Mouse (Mus musculus): ENCODE measurements around the gene Gan.

The Gan gene

DNA sequence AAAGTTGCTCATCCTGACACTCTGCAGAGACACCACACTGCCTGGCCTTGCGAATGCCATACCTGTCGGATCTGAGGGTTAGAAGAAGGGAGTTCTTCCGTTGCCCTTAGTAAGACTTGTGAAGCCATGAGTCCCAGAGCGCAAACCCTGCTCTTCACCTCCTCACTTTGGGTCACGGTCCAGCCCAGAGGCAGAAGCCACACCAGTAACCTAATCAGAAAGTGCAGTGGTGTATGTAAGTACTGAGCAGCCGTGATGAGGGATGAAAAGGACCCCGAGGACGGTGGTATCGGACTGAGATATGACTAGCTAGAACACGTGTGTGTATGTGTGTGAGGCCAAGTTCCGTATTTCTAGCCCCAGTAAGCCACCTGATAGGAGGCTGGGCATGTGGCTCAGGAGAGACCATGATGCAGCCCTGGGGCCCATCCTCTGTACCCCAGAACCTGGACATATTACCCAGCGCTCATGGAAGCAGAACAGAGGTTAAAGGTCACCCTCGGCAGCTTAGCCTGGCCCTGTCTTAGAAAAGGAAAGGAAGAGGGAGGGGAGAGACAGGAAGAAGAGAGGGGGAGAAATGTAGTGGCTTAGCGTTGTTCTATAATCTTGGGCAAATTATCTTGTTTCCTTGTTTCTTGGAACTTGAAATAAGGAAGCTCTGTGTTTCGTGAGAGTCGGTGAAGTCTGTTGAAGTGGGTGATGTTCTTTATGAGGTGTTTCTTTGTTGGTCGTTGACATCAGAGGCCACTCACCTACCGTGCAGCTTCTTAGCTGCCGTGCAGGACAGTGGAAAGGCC lies 43.5 kb downstream of the Gan start:
- peak; percentile 52 for DNase-seq

DNA sequence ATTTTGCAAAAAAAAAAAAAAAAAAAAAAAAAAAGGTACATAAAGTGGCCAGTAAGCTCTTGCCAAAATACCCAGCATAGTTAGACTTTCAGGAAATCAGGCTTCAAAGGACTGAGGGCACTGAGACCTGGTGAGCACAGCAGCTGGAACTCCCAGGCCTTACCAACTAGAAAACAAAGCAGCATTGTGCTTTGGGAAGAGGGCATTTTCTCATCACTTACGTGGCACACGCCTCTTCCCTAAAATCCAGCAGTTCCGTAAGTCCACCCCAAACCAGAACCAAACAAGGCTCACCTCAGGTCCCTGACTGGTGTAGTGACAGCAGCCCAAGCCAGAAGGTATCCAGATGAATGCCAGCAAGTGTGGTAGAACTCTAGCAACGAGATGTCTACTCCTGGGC lies 45.1 kb downstream of the Gan start:
- DNase-seq, result no peak

DNA sequence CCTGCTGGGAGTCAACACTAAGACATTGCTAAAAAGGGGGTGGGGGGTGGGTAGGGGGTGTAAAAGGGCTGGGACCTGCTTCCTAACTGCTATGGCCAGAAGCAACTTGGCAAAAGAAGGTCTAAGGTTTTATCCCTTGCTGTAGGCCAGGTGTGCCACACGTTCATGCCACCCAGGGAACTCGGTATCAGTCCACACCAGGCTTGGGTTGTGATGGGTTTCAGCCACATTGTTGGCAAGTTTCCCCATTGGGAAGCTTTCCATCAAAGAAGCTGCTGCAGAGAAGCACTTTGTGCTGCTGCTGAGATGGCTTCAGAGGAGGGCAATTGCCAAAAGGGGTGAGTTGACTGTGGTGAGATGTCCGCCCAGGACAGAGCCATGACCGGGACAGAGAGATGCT lies 47.9 kb downstream of the Gan start:
- DNase-seq, result no peak

DNA sequence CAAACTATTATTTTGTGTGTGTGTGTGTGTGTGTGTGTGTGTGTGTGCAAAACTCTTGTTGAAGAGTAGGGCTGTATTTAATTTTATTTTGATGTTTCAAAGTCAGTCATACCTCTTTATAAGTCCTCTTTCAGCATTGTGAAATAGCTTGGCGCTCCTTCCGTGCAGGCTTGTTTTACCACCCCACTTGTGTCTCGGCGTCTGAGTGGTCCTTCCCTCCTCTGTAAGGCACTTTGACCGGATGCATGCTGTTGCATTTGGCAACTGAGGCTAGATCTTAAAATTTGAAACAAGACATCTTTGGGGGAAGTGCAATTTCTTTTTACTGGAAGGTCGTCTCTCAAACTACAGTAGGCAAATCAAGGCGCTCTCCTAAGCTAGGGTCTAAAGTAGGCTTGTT lies 48.7 kb downstream of the Gan start:
- DNase-seq, result no peak

DNA sequence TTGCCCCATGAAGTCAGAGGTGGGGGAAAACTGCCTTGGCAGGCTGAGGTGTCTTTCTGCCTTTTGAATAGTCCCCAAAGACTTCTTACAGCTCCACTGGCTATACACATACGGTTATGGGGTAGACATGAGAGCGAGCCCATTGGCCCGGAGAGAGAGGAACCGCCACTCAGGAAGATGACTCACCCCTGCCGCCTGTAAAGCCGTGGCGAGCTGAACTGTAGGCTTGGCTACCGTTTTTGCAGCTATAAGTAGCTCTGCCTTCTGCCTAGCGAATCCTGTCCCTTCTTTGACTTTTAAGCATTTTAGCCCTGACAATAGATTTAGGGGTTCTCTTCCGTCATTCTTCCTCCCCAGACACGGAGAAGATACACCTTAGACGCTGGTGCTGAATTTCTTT lies 51.2 kb downstream of the Gan start:
- DNase-seq, result no peak

DNA sequence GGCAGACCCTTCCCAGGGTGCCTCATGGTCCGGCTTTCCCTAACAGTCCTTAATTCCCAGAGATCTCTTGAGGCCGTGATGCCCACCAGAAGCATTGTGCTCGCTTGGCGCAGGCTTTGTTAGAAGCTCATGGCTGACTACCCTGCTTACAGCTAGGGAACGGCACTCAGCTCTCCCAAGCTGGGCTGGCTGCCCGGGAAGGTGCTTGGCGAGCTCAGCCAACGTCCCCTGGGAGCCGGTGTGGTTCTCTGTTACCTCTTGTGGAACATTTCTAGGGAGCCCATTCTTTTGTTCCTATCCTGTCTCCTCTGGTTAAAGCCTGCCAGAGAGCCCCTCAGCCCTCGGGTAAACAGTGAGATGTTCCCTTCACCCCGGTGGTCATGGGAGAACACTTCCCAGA lies 54.2 kb downstream of the Gan start:
- no peak for DNase-seq

DNA sequence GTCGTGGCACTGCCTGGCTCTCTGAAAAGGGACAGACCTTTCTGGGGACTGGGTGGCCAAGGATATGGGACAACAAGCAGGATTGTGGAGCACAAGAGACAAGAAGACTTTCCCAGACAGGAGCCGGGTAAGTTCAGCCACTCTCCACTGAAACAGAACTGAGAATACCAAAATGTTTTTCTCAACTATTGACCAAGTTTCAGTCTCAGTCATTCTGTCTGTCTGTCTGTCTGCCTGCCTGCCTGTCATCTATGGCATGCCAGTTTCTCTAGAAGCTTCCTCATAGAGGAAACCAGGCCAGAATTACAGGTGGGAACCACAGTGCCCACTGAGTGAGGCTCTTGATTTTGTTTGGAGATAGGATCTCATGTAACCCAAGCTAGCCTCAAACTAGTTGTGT lies 59.8 kb downstream of the Gan start:
- DNase-seq, result no peak

DNA sequence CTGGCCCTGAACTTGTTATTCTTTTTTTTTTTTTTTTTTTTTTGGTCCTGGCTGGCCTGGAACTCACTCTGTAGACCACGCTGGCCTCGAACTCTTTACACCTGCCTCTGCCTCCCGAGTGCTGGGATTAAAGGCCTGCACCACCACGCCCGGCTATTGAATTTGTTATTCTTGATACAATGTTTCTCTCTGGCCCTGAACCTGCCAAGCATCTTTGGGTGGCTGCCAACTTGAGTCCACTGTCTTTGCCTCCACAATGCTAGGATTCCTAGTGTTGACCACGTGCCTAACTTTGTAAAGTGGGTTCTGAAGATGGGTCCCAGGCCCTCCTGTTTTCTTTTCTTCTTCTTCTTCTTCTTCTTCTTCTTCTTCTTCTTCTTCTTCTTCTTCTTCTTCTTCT lies 64.5 kb downstream of the Gan start:
- DNase-seq, result no peak

DNA sequence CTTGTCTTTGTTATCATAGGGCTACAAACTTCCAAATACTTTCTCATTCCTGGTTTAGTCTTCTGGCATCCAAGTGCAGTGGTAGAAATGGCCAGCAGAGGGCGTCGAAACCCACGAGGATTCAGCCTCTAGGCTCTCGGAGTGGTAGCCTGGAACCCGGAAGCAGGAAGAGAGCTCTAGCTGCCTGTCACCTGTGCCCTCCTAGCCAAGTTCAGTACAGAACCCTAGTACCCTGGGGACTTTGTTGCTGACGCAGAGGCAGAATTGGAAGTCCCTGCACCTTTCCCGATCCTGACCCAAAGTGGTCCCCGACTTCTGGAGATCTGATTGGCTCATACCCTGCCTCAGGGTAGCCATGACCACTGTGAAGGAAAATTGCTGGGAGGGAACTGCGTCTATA lies 66.7 kb downstream of the Gan start:
- DNase-seq, result peak; percentile 92

DNA sequence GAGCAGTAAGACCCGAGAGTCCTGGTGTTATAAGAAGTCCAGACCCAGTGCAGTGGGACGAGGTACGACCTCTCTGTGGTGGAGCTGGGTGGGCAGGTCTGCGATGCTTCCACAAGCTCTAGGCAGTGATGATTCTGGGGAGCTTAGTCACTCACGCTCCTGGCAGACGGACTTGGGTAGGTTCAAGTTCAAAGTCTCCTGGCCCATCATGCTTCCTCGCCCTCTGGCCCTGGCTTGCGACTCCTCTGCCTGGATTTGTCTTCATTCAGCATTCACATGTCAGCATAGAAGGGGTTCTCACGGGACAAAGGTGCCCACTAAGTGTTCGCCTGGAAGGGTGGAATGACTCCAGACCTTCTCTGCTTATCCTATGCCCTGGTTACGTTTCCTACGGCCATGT lies 68.4 kb downstream of the Gan start:
- DNase-seq, result no peak

DNA sequence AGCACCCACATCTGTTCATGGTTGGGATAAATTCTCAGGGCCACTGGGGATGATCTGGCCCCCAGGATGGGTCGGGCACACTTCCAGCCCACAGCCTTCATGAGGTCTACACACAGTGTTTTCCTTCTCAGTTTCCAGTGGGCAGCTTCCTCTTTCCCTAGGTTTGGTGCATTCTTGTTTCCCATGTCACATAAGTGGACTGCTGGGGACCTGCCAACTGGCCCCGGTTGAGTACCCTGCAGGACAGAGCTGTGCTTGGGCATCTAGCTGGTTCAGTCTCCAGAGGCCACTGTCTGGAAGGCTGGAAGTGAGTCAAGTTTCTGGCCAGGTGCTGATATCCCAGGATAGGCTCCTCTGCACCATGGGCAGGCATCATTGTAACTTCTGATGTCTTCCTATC lies 69.4 kb downstream of the Gan start:
- DNase-seq, result no peak

DNA sequence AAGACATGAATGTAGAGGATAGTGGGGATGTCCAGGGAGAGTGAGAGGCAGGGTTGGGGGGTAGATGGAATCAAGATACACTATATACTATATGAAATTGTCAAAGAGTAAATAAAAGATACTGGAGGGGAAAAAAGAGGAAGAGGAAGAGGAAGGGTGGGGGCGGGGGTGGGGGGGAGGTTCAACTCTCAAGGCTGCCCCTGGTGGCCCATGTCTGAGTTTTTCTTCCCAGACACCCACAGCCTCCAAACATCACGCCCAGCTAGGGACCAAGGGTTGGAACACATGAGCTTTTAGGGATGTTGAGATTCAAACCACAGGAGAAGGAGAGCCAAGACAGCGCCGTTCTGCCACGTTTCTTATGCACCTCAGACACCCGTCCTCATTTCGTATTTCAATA lies 75.3 kb downstream of the Gan start:
- DNase-seq, result no peak

DNA sequence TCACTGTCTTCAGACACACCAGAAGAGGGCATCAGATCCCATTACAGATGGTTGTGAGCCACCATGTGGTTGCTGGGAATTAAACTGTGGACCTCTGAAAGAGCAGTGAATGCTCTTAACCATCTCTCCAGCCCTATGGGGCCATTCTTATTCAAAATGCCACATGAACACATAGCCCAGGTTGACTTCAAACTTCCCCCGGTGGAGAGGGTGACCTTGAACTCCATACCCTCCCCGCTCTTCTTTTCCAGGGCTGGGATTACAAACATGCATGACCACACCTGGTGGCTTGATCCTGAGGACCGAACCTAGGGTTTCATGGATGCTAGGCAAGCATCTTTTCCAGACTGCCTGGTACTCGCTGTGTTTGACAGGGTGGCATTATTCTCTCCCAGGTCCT lies 78.6 kb downstream of the Gan start:
- DNase-seq, result no peak

DNA sequence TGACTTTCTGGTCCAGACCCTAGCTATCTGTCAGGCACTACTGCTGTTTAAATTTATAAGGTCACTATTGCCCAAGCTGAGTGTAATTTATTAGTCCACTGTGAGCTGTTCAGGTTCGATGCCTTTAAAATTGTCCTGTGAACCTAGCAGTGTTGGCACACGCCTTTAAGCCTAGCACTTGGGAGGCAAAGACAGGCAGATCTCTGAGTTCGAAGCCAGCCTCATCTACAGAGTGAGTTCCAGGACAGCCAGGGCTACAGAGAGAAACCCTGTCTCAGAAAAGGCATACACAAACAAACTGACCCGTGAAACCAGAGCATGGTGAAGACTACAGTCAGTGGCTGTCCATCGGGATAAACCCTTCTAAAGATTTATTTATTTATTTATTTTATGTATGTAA lies 82.4 kb downstream of the Gan start:
- no peak for DNase-seq

DNA sequence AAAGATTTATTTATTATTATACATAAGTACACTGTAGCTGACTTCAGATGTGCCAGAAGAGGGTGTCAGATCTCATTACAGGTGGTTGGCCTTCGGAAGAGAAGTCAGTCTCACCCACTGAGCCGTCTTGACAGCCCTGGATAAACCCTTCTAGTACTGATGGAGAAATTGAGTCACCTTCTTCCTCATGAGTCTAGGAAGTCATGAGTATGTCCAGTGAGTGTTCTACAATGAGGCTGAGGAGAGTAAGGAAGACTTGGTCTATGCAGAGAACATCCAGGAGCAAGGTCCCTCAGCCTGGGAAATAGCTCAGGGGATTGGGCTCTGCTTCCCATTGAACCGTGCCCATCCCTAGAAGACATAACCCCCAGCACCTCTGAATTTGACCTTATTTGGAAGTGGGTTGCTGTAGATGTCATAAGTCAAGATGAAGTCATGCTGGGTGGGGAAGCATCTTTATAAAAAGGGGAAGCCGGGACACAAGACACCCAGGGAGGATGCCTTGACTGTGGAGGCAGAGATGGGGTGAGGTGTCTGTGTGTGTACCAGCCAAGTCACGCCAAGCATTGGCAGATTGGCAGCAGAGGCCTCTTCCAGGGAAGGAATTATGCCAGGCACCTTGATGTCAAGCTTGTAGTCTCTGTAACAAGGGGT lies 83.0 kb downstream of the Gan start:
- DNase-seq, result no peak

DNA sequence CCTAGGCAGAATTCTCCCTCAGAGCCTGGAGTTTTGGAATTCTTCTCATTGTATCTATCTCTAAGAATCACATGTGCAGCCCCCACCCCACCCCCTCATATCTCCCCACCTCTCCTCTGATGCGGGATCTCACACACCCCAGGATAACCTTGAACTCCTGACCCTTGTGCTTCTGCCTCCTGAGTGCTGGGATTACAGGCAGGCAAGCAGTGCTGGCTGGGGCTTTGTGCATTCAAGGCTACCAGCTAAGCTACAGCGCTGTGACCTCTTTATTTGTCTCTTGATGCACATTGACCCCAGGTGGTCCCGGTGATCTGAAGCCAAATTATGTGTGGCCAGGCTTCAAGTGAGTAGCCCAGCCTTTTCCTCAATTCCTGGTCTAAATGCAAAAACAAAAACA lies 83.9 kb downstream of the Gan start:
- no peak for DNase-seq

DNA sequence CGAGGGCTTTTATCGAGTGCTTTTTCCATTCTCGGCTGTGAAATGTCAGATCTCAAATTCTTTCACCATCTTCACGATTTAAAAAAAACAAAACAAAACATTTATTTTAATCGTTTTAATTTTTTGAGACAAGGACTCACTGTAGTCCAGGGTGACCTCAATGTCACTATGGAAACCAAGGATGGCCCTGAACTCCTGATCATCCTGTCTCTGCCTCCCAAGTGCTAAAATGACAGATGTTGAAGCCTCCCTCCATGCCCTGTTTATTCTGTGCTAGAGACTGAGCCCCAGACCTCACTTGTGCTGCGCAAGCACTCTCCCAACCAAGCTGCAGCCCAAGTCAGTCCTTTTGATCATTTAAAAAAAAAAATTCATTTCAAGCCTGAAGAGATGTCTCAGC lies 84.4 kb downstream of the Gan start:
- no peak for DNase-seq

DNA sequence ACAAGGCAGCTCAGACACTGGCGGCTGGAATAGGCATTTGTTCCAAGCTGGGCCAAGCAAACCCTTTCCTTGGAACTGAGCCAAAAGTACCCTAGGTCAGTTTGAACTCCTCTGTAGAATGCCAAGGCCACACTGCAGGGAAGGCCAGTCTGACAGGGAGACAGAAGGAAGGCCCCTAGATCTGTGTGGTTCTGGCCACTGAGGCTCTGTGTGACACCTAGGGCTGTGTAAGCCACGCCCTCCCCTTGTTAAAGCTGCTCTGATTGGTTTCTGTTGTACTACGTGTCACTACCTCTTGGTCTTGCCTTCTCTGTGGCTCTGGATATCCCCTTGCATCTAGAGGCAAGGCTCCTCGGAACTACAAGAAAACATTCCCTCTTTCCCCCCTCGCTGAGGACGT lies 86.7 kb downstream of the Gan start:
- no peak for DNase-seq

DNA sequence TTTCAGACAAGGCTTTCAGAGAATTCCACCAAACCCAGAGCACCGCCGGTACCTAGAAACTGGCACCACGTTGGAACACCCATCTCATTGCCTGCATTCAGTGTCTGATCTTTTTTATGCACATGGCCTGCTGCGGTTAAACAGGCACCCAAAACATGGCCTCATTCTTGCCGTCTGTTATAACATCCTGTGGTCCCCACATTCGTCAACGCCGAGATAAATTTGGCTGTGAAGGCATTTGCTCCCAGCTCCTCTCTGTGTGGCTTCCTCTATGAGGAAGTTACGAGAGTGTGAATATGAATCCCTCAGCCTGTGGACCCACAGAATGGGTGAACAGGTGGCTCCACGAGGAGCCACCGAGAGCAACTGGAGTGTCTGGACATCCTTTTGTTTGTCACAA lies 90.4 kb downstream of the Gan start:
- DNase-seq, result no peak

DNA sequence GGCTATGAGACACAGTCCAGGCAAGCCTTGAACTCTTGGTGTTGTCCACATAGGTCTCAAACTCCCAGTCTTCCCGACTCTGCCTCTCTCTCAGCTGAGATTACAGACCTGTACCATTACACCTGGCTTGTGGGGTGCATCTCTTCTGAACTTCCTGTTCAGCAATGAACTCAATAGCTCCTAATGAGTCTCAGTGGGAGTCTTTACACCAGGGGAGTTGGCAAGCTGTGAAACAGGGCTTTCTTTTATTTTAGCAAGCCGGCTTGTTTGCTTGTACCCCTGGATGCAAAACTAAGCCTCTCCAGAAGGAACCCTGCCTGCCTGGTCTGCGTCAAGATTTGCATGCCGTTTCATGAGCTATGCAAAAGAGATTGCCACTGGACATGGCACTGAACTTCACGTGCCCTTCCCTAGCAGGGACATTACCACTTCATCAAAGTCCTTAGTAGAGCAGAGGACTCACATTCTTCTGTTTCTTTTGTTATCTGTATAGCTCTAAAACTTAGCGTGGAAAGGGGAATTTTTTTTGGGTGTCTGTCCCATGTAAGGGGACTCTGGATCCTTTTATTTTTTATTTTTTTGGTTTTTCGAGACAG lies 93.2 kb downstream of the Gan start:
- no peak for DNase-seq

DNA sequence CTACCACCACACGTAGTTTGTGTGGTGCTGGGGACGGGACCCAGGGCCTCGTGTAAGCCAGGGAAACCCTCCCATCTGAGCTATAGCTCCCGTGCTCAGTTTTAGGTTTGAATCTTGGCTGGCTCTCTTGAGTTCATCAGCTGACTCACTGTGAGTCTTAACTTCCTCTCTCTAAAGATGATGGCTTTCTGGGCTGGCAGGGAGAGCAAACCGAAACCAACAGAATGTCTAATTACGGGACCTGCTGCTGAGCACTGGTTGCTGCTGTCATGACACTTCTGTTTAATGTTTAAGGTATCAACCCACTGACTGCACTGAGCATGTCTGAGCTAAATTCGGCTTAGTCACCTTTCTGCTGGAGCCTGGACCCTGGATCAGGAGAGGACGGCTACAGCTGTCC lies 94.7 kb downstream of the Gan start:
- no peak for DNase-seq

DNA sequence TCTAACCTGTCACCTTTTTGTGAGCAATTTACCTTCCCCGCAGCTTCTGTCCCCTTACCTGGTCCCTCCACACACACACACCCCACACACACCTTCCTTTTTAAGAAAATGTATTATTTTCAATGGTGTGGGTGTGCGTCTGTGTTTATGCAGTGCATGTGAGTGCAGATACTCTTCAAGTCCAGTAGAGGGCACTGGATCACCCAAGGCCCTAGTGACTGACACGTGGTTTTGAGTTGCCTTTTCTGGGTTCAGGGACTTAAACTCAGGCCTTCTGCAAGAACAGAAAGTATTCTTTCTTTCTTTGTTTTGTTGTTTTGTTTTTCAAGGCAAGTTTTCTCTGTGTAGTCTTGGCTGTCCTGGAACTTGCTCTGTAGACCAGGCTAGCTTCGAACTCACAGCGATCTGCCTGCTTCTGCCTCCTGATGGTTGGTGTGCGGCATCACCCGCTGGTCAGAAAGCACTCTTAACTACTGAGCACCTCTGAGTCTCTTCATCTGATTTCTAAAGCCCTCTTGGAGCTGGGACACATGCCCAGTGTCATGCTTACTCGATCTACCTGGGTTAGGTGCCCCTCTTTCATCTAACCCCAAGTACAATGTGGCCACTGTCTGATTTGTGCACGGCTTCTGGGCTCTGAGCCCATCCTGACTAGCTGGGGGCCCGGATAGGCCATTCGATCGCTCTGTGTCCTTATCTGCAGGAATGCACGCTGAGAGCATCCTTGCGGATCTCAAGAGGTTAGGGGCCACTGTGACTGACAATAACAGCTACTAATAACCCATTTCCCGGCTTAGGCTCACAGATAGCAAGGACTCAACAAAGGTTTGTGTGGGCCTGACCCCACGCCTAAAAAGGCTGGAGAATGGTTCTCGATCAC lies 95.7 kb downstream of the Gan start:
- DNase-seq, result no peak

DNA sequence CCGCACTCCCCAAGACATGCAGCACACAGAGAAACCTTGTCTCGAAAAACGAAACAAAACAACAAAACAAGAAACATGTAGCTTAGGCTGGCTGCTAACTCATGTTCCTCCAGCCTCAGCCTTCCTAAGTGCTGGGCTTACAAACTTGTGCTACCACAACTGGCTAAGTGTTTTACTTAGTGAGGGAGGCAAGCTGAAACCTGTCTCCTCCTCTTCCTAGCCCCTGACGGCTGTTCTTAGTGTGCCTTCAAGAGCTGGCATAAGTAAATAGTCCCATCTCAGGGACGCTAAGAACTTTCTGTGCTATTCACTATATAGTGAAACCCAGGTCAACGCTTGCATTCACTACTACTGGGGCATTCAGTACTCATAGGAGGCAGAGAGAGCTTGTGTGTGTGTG lies 96.6 kb downstream of the Gan start:
- no peak for DNase-seq

All from liver (tissue).